Mouse (Mus musculus): ENCODE measurements around the gene Flad1.

Flad1 gene

GRCm38 (mm10) chr3:89425876-89426275 is 14.2 kb upstream of the Flad1 start:
- no peak for DNase-seq

GRCm38 (mm10) chr3:89425141-89425525 is 13.5 kb upstream of the Flad1 start:
- no peak for DNase-seq

GRCm38 (mm10) chr3:89424416-89425140 is 12.9 kb upstream of the Flad1 start:
- no peak for DNase-seq

- no peak for DNase-seq
Measured at GRCm38 (mm10) chr3:89422556-89423205, 11.0 kb upstream of the Flad1 start.

GRCm38 (mm10) chr3:89421810-89422473 is 10.3 kb upstream of the Flad1 start:
- DNase-seq: peak; percentile 31 to 59

GRCm38 (mm10) chr3:89421002-89421774 is 9.5 kb upstream of the Flad1 start:
- DNase-seq: peak; percentile 79 to 90

GRCm38 (mm10) chr3:89420421-89420820 is 8.8 kb upstream of the Flad1 start:
- DNase-seq: no peak

GRCm38 (mm10) chr3:89419981-89420380 is 8.3 kb upstream of the Flad1 start:
- no peak for DNase-seq

- DNase-seq: peak; percentile 73 to 78
Measured at GRCm38 (mm10) chr3:89419571-89419970, 7.9 kb upstream of the Flad1 start.

GRCm38 (mm10) chr3:89418861-89419250 is 7.2 kb upstream of the Flad1 start:
- peak; percentile 90 to 92 for DNase-seq

- peak; percentile 95 to 99 for DNase-seq
Measured at GRCm38 (mm10) chr3:89418170-89418860, 6.6 kb upstream of the Flad1 start, which contains the start of the genes Cks1b and Shc1. Gene Cks1b, minus strand, starts transcription at chr3:89418383. Gene Shc1, plus strand, starts transcription at chr3:89418443.

GRCm38 (mm10) chr3:89417840-89418169 is 6.1 kb upstream of the Flad1 start:
- no peak for DNase-seq

- DNase-seq: no peak
Measured at GRCm38 (mm10) chr3:89417131-89417530, 5.5 kb upstream of the Flad1 start.

GRCm38 (mm10) chr3:89416158-89416557 is 4.5 kb upstream of the Flad1 start:
- no peak for DNase-seq

GRCm38 (mm10) chr3:89410864-89411263 is 806 bp downstream of the Flad1 start:
- no peak for DNase-seq

- DNase-seq: no peak
Measured at GRCm38 (mm10) chr3:89409701-89410100, 2.0 kb downstream of the Flad1 start.

- DNase-seq: no peak
Measured at GRCm38 (mm10) chr3:89408448-89408847, 3.2 kb downstream of the Flad1 start.

- DNase-seq: no peak
Measured at GRCm38 (mm10) chr3:89406887-89407286, 4.8 kb downstream of the Flad1 start.

- DNase-seq: no peak
Measured at GRCm38 (mm10) chr3:89402693-89403092, 9.0 kb downstream of the Flad1 start, which contains the start of gene Lenep. Gene Lenep, minus strand, starts transcription at chr3:89402793.

- DNase-seq: no peak
Measured at GRCm38 (mm10) chr3:89401329-89401728, 10.3 kb downstream of the Flad1 start.

GRCm38 (mm10) chr3:89396654-89397005 is 15.0 kb downstream of the Flad1 start:
- DNase-seq: no peak

Data from kidney, postnatal 25 days (tissue).